Mouse (Mus musculus) G1E-ER4 (cell line): ENCODE data around the gene Pnmt. TPM values are rescaled to one million over a fixed set of nuclear protein-coding genes. Genes with fewer than 3 reads are reported as not detected.

Experiments
- GATA1 ChIP-seq: IDR thresholded peaks from one replicate; pipeline ENCODE4 v1.8.0; 2012; ENCODE audit warnings: low read length, inconsistent platforms
- polyA plus RNA-seq: library from polyadenylated mRNA; stranded (reverse); fragments of >175 nt; gene quantifications from 2 replicates; pipeline ENCODE4 v1.2.3, GENCODE M21; 2012

Gene Pnmt
- polyA plus RNA-seq, 1 experiment: not detected

- no peak for TF ChIP-seq GATA1
Observed at GRCm38 (mm10) chr11:98417074-98417473, 30.8 kb downstream of the Pnmt start.

DNA sequence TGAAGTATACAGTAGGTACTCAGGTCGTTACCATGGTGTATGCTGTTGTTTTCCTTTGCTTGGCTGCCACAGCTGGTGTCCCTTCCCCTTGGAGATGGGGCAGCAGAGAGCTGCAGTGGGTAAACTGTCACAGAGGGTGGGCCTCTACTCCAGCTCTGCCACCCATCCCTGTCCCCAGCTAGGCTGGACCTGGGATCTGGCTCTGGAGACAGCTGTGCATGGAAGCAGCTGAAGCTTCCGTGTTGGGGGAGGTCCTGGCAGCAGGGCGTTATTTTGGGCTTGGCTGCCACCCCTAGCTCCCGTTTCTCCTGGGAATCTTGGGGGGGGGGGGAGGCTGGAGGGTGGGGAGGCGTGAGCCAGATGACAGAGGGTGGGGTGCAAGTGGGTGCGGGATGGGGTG, 32.0 kb downstream of the Pnmt start:
- TF ChIP-seq GATA1: no peak

GRCm38 (mm10) chr11:98418939-98419547, 32.8 kb downstream of the Pnmt start:
- no peak for TF ChIP-seq GATA1

- no peak for TF ChIP-seq GATA1
Observed at GRCm38 (mm10) chr11:98426592-98426991, 40.3 kb downstream of the Pnmt start.

- no peak for TF ChIP-seq GATA1
Observed at GRCm38 (mm10) chr11:98428436-98428835, 42.2 kb downstream of the Pnmt start.

DNA sequence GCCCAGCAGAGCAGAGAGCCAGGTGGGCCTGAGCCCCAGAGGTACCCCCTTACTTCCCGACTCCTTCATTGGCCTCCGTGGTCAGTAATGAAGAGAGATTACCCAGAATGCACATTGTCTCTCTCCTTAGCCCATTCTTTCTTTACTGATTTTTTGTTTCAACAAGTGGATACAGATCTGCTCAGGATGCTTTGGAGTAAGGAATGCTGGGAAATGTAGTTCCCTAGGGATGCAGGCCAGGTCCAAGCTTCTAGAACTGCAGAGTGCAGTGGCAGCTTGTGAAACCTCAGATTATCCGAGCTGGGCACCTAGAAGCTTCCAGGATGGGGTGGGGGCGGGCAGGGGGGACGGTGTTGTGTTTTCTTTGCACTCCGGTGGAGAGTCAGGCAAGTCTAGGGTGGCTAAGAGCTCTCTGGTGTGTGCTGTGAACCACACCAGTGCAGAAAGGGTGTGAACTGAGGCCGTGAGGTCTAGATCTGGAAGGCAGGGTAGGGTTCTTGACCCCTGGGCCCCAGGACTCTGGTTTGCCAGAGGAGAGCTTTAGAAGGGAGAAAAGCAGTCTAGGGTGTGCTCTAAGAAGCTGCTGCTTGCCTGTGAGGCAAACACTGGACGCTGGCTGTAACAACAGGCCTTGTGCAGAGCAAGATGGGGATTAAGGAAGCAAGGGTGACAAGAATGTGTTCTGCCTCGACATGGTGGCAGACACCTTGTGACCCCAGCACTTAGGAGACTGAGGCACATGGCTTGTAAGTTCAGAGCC, 45.7 kb downstream of the Pnmt start:
- no peak for TF ChIP-seq GATA1

DNA sequence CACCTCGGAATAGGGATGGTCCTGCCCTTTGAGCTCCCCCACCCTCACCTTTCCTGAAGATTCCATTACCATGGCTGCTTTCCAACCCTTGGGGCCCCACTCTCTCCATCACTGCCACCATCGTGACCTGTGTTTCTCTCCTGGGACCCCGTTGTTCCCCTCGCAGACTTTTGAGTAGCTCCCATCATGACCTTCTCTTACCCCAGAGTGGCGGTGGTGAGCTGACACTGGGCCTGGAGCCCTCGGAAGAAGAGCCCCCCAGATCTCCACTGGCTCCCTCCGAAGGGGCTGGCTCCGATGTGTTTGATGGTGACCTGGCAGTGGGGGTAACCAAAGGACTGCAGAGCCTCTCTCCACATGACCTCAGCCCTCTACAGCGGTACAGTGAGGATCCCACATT, 49.5 kb downstream of the Pnmt start:
- no peak for TF ChIP-seq GATA1

DNA sequence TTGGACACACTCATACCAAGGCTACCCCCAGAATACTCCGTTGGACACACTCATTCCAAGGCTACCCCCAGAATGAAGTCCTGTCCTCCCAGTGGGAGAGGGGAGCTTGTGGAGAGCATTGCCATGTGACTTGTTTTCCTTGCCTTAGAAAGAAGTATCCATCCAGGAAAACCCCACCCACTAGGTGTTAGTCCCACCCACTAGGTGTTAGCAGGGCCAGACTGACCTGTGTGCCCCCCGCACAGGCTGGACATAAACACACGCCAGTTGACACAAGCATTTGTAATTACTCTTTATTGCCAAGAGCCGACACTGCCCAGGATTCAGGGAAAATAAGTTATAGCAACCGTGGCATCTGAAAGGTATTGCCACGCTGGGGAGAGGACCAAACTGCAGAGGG, 51.2 kb downstream of the Pnmt start:
- no peak for TF ChIP-seq GATA1

Other genes starting within 250 kb of the Pnmt start
- gene Fbxl20, start 236.0 kb upstream of the Pnmt start, polyA plus RNA-seq: 9.4 TPM in 2 replicates
- 16.1 and 21.1 TPM in 2 replicates for gene Med1, start 193.2 kb upstream of the Pnmt start, polyA plus RNA-seq
- gene Cdk12, start 183.4 kb upstream of the Pnmt start, polyA plus RNA-seq: 17.0 and 19.2 TPM in 2 replicates
- gene Neurod2, start 56.8 kb upstream of the Pnmt start, polyA plus RNA-seq: not detected in 2 replicates
- not detected in 2 replicates for gene Ppp1r1b, start 38.0 kb upstream of the Pnmt start, polyA plus RNA-seq
- 25.4 and 31.5 TPM in 2 replicates for gene Stard3, start 28.1 kb upstream of the Pnmt start, polyA plus RNA-seq
- not detected in 2 replicates for gene Tcap, start 2.6 kb upstream of the Pnmt start, polyA plus RNA-seq
- 11.3 and 13.7 TPM in 2 replicates for gene Pgap3, start 14.0 kb downstream of the Pnmt start, polyA plus RNA-seq
- not detected in 2 replicates for gene Erbb2, start 26.0 kb downstream of the Pnmt start, polyA plus RNA-seq
- 35.2 and 51.4 TPM in 2 replicates for gene Mien1, start 52.5 kb downstream of the Pnmt start, polyA plus RNA-seq
- not detected in 2 replicates for gene Grb7, start 59.9 kb downstream of the Pnmt start, polyA plus RNA-seq
- not detected in 2 replicates for gene Ikzf3, start 159.6 kb downstream of the Pnmt start, polyA plus RNA-seq
- 0.35 and 0.39 TPM in 2 replicates for gene Zpbp2, start 164.6 kb downstream of the Pnmt start, polyA plus RNA-seq
- gene Ormdl3, start 200.9 kb downstream of the Pnmt start, polyA plus RNA-seq: 38.2 and 44.7 TPM in 2 replicates
- not detected in 2 replicates for gene Lrrc3c, start 211.8 kb downstream of the Pnmt start, polyA plus RNA-seq
- not detected in 2 replicates for gene Gm12355, start 239.2 kb downstream of the Pnmt start, polyA plus RNA-seq
- 0.04 TPM in 1 of 2 replicates, not detected in the other for gene Gsdma3, start 239.9 kb downstream of the Pnmt start, polyA plus RNA-seq